Mouse (Mus musculus) layer of hippocampus, adult 2 months (tissue): ENCODE measurements around the gene Nxpe3. TPM values are rescaled to one million over a fixed set of nuclear protein-coding genes. Genes with fewer than 3 reads are reported as not detected.
A peak's percentile ranks its signal among the peaks of the same experiment; 100 is the strongest.

Experiments
- DNase-seq, 2 experiments: peaks; one replicate each; pipeline ENCODE4 v3.0.0; 2022; ENCODE audit warnings: low spot score in 2 of 2
- H3K27ac ChIP-seq: fragments of 200-600 bp; 2 replicates; pipeline ENCODE4 v1.8.1; 2022
- H3K4me3 ChIP-seq: fragments of 200-600 bp; 2 replicates; pipeline ENCODE4 v1.8.1; 2022; ENCODE audit warnings: mild to moderate bottlenecking
- CTCF ChIP-seq: fragments of 200-600 bp; conservative IDR thresholded peaks from 2 replicates; pipeline ENCODE4 v1.8.1; 2022; ENCODE audit warnings: antibody characterized with exemption, mild to moderate bottlenecking, moderate library complexity
- total RNA-seq, 2 experiments: library from RNA; stranded (reverse); gene quantifications; 2 replicates each; pipeline ENCODE4 v1.2.3; 2021

The Nxpe3 gene
- total RNA-seq, 2 experiments from 2014 or later, result 11.6 to 11.7 TPM

- no peak for DNase-seq
- Histone ChIP-seq H3K4me3 (no peak overlapping the region), H3K27ac (no peak overlapping the region)
- TF ChIP-seq CTCF, result no peak
Observed at GRCm38 (mm10) chr16:55901839-55902756, 7.0 kb upstream of the Nxpe3 start.

- Histone ChIP-seq H3K27ac (no peak overlapping the region), H3K4me3 (no peak overlapping the region)
- TF ChIP-seq CTCF, result no peak
- no peak for DNase-seq
Observed at GRCm38 (mm10) chr16:55898385-55899002, 3.4 kb upstream of the Nxpe3 start.

- DNase-seq, result no peak
- TF ChIP-seq CTCF, result no peak
Observed at GRCm38 (mm10) chr16:55895651-55896095, 588 bp upstream of the Nxpe3 start.

GRCm38 (mm10) chr16:55894536-55894892 lies 571 bp downstream of the Nxpe3 start:
- H3K27ac ChIP-seq, result peak overlapping the region; percentile 94
- no peak for TF ChIP-seq CTCF
- DNase-seq, result no peak
- H3K4me3 ChIP-seq, result peak overlapping the region; percentile 73

More at GRCm38 (mm10) chr16:55895651-55896095, 588 bp upstream of the Nxpe3 start:
- Histone ChIP-seq H3K4me3 (peak overlapping the region; percentile 73), H3K27ac (peak overlapping the region; percentile 94)

GRCm38 (mm10) chr16:55893410-55894107 lies 1.5 kb downstream of the Nxpe3 start:
- H3K4me3 ChIP-seq, result no peak overlapping the region
- H3K27ac ChIP-seq, result no peak overlapping the region
- no peak for DNase-seq
- no peak for TF ChIP-seq CTCF

- no peak for TF ChIP-seq CTCF
- no peak overlapping the region for H3K4me3 ChIP-seq
- no peak overlapping the region for H3K27ac ChIP-seq
- no peak for DNase-seq
Observed at GRCm38 (mm10) chr16:55892484-55892883, 2.6 kb downstream of the Nxpe3 start.

GRCm38 (mm10) chr16:55891346-55891745 lies 3.7 kb downstream of the Nxpe3 start:
- DNase-seq, result no peak
- H3K27ac ChIP-seq, result no peak overlapping the region
- no peak for TF ChIP-seq CTCF
- no peak overlapping the region for H3K4me3 ChIP-seq

GRCm38 (mm10) chr16:55890346-55891136 lies 4.5 kb downstream of the Nxpe3 start:
- no peak for TF ChIP-seq CTCF
- no peak overlapping the region for H3K4me3 ChIP-seq
- DNase-seq, result no peak
- H3K27ac ChIP-seq, result no peak overlapping the region

- peak; percentile 57 for TF ChIP-seq CTCF
- Histone ChIP-seq H3K27ac (no peak overlapping the region), H3K4me3 (no peak overlapping the region)
- DNase-seq, result no peak
Observed at GRCm38 (mm10) chr16:55889451-55889850, 5.6 kb downstream of the Nxpe3 start.

GRCm38 (mm10) chr16:55888584-55888960 lies 6.5 kb downstream of the Nxpe3 start:
- TF ChIP-seq CTCF, result no peak
- DNase-seq, result no peak
- no peak overlapping the region for H3K27ac ChIP-seq
- no peak overlapping the region for H3K4me3 ChIP-seq

GRCm38 (mm10) chr16:55887814-55888583 lies 7.1 kb downstream of the Nxpe3 start:
- peak; percentile 74 for TF ChIP-seq CTCF
- no peak overlapping the region for H3K27ac ChIP-seq
- no peak for DNase-seq
- H3K4me3 ChIP-seq, result no peak overlapping the region

- Histone ChIP-seq H3K27ac (no peak overlapping the region), H3K4me3 (no peak overlapping the region)
- no peak for TF ChIP-seq CTCF
- DNase-seq, result no peak
Observed at GRCm38 (mm10) chr16:55884246-55884645, 10.8 kb downstream of the Nxpe3 start.
